Mouse (Mus musculus) forebrain, embryonic 12.5 days (tissue): ENCODE measurements around the gene Fbln2. TPM values are rescaled to one million over a fixed set of nuclear protein-coding genes. Genes with fewer than 3 reads are reported as not detected.
A peak's percentile ranks its signal among the peaks of the same experiment; 100 is the strongest.

Source experiments
- ATAC-seq: fragments of 200-750 bp; cut with Nextera tagmentation; 2 replicates; pipeline ENCODE4 v1.8.0; 2017; ENCODE audit warnings: moderate TSS enrichment; ENCODE audit not compliant: low FRiP score
- H3K27ac ChIP-seq: fragments of 300-500 bp; sonication (generic); 2 replicates; pipeline ENCODE4 v1.5.1; 2016; ENCODE audit warnings: mild to moderate bottlenecking
- H3K27me3 ChIP-seq: fragments of 300-500 bp; sonication (generic); 2 replicates; pipeline ENCODE4 v1.6.1; 2016; ENCODE audit warnings: mild to moderate bottlenecking
- H3K36me3 ChIP-seq: fragments of 300-500 bp; sonication (generic); replicated peaks from 2 replicates; pipeline ENCODE4 v1.6.1; 2016; ENCODE audit warnings: mild to moderate bottlenecking
- H3K4me1 ChIP-seq: fragments of 300-500 bp; sonication (generic); 2 replicates; pipeline ENCODE4 v1.6.1; 2016
- H3K4me2 ChIP-seq: fragments of 300-500 bp; sonication (generic); 2 replicates; pipeline ENCODE4 v1.6.1; 2016; ENCODE audit warnings: mild to moderate bottlenecking, moderate library complexity
- H3K4me3 ChIP-seq: fragments of 300-500 bp; sonication (generic); replicated peaks from 2 replicates; pipeline ENCODE4 v1.5.1; 2016; ENCODE audit warnings: mild to moderate bottlenecking
- H3K9ac ChIP-seq: fragments of 300-500 bp; sonication (generic); 2 replicates; pipeline ENCODE4 v1.6.1; 2016; ENCODE audit warnings: mild to moderate bottlenecking
- H3K9me3 ChIP-seq: fragments of 300-500 bp; sonication (generic); 2 replicates; pipeline ENCODE4 v1.6.1; 2016
- WGBS: fragments of 180-500 bp; shearing (Covaris S2); methylation state at CpG from one replicate; pipeline ENCODE4 v1.1.7; 2016; 5-methylcytosine and 5-hydroxymethylcytosine counted together
- polyA plus RNA-seq: library from polyadenylated mRNA; unstranded; fragments of >200 nt; fragmentation: Nextera tagmentation; extraction: Ambion mirVana; gene quantifications from 2 replicates; pipeline ENCODE4 v1.2.1, GENCODE M21; 2016

Fbln2 gene
- polyA plus RNA-seq, 1 experiment from 2014 or later = 45.6 TPM

DNA sequence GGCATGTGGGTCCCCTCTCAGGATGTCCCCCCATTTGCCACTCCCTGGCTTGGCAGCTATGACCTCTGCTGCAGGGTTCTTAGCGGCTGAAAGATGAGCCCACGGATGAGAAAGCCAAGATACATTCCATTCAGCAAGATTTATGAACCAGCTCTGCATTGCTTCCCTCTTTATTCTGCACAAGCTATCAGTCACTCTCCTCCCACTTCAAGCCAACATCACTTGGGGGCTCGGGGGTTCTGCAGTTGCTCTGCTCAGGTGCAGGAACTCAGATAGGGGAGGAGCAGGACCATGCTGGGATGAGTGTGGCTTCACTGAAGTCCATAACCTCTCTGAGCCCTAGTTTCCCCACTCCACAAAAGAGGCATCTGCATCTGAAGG is 48.7 kb downstream of the Fbln2 start:
- H3K9me3 ChIP-seq = no peaks in the 10 kb centered on the region
- H3K36me3 ChIP-seq = no peaks in the 10 kb centered on the region
- no peak overlapping the region for H3K9ac ChIP-seq
- ATAC-seq = no peak
- 42% methylated on average over 3 of the region's 3 CpGs for WGBS
- H3K27me3 ChIP-seq = no peaks in the 10 kb centered on the region
- H3K4me2 ChIP-seq = no peak overlapping the region
- no peak overlapping the region for H3K4me3 ChIP-seq
- peaks cover 16% of the 10 kb centered on the region for H3K4me1 ChIP-seq
- no peak overlapping the region for H3K27ac ChIP-seq

DNA sequence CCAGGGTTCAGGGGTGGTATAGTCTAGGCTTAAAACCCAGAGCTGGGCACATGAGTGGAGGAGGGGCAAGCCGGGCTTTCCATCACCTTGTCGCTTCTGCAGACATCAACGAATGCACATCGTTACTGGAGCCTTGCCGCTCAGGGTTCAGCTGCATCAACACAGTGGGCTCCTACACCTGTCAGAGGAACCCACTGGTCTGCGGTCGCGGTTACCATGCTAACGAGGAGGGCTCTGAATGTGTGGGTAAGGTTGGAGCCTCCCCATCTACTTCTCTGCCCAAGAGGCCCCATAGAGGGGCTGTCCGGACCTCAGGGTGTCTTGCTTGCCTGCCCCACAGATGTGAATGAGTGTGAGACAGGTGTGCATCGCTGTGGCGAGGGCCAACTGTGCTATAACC is 53.4 kb downstream of the Fbln2 start:
- WGBS = 70% methylated on average over 12 of the region's 12 CpGs
- Histone ChIP-seq H3K9me3 (no peaks in the 10 kb centered on the region), H3K27me3 (no peaks in the 10 kb centered on the region), H3K4me3 (no peak overlapping the region), H3K27ac (no peak overlapping the region), H3K4me2 (no peak overlapping the region), H3K4me1 (peaks cover 19% of the 10 kb centered on the region), H3K36me3 (no peaks in the 10 kb centered on the region), H3K9ac (no peak overlapping the region)
- peak; percentile 27; the same call in 1 of the 2 replicates for ATAC-seq

DNA sequence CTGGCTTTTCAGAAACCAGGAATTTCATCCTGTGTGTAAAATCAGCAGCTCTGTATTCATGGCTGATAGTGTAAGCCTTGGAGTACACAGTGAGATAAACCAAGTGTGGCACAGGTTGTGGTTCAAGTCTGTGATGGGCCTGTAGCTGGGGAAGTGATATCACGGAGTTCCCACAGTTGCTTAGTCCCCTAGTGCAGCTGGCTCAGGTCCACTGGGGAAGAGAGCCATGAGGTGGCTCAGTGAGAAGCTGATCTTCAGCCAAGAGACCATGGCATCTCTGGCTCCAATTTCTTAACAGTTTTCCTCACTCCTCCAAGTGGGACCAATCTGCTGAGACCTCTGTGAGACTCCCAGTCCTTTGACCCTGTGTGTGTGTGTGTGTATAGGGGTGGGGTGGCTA is 54.4 kb downstream of the Fbln2 start:
- H3K4me3 ChIP-seq = no peak overlapping the region
- peaks cover 9% of the 10 kb centered on the region for H3K4me1 ChIP-seq
- no peak overlapping the region for H3K27ac ChIP-seq
- no peak for ATAC-seq
- H3K36me3 ChIP-seq = no peaks in the 10 kb centered on the region
- 78% methylated on average over 1 of the region's 1 CpGs for WGBS
- no peaks in the 10 kb centered on the region for H3K9me3 ChIP-seq
- no peaks in the 10 kb centered on the region for H3K27me3 ChIP-seq
- H3K9ac ChIP-seq = no peak overlapping the region
- H3K4me2 ChIP-seq = no peak overlapping the region

DNA sequence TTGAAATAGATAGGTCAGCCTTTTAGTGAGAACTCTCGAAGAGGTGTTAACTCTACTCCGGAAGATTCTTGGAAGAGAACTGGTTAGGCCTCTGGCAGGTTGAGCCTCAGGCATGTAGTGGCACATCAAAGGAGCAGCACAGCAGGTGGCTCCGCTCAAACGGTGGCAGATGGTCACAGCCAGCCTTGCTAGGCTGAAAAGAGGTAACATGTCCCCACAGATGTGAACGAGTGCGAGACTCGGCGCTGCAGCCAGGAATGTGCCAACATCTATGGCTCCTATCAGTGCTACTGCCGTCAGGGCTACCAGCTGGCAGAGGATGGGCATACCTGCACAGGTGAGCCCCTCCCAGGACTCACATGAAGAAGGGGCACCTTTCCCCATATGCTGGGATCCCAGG is 56.1 kb downstream of the Fbln2 start:
- no peaks in the 10 kb centered on the region for H3K9me3 ChIP-seq
- H3K4me2 ChIP-seq = no peak overlapping the region
- peaks cover 9% of the 10 kb centered on the region; the same call in 1 of the 2 replicates for H3K4me1 ChIP-seq
- no peaks in the 10 kb centered on the region for H3K36me3 ChIP-seq
- ATAC-seq = no peak
- H3K27me3 ChIP-seq = no peaks in the 10 kb centered on the region
- H3K4me3 ChIP-seq = no peak overlapping the region
- 71% methylated on average over 9 of the region's 9 CpGs for WGBS
- no peak overlapping the region for H3K9ac ChIP-seq
- no peak overlapping the region for H3K27ac ChIP-seq

DNA sequence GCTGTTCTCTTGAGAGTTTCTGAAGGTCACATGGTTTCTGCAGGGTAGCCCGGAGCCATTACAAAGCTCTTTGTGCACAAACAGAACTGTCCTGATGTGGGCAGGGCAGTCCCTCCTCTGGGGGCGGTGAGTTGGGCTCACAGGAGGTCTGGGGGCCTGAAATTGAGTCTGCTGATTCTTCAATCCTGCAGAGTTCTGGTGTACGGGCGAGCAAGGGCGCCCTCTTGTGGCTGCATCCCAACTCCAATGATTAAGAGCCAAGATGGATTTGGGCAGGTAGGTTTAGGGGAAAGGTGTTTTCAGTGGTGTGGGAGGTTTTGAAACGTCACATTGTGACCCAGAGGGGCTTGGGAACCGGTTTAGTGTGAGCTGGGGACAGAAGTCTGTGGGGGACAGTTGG is 65.3 kb downstream of the Fbln2 start:
- WGBS = 2% methylated on average over 7 of the region's 7 CpGs
- peaks cover 4% of the 10 kb centered on the region; the same call in 1 of the 2 replicates for H3K27me3 ChIP-seq
- H3K27ac ChIP-seq = no peak overlapping the region
- H3K4me1 ChIP-seq = peaks cover 19% of the 10 kb centered on the region; the same call in 1 of the 2 replicates
- H3K36me3 ChIP-seq = no peaks in the 10 kb centered on the region
- H3K4me3 ChIP-seq = no peak overlapping the region
- H3K9me3 ChIP-seq = no peaks in the 10 kb centered on the region
- H3K4me2 ChIP-seq = no peak overlapping the region
- no peak overlapping the region for H3K9ac ChIP-seq
- ATAC-seq = peak; percentile 64; the same call in 1 of the 2 replicates

DNA sequence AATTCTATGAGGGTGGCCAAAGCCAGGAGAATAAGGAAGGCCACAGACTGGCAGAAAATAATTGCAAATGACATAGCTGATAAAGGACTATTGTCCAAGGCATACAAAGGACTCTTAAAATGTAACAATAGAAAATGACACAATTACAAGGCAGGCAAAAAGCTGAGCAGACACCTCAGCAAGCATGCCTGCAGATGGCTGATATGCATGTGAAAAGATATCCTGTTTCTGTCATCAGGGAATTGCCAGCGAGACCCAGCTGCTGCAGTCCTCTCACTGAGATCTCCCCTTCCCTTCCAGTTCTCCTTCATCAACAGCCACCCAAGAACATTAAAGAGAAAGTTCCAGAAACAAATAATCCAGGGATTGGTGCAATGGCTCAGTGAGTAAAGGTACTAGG is 66.0 kb downstream of the Fbln2 start:
- Histone ChIP-seq H3K4me3 (no peak overlapping the region), H3K4me2 (no peak overlapping the region), H3K9me3 (no peaks in the 10 kb centered on the region), H3K27me3 (peaks cover 4% of the 10 kb centered on the region; the same call in 1 of the 2 replicates), H3K36me3 (no peaks in the 10 kb centered on the region), H3K27ac (peak overlapping the region; percentile 14; the same call in 1 of the 2 replicates), H3K9ac (no peak overlapping the region), H3K4me1 (peaks cover 19% of the 10 kb centered on the region; the same call in 1 of the 2 replicates)
- WGBS = 41% methylated on average over 1 of the region's 1 CpGs
- no peak for ATAC-seq

DNA sequence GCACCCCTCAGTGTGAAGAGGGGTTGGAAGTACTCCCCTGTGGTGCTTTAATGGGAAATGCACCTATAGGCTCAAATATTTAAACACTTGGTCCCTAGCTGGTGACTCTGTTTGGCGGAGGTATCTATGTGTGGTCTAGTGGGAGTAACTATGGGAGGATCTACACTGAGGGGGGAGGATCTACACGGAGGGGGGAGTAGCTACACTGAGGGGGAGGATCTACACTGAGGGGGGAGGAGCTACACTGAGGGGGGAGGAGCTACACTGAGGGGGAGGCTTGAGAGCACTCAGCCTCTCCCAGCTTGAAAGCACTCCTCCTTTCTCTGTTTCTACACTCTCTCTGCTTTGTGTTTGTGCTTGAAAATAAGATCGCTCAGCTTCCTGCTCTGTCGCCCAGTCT is 67.2 kb downstream of the Fbln2 start:
- no peak overlapping the region for H3K4me3 ChIP-seq
- H3K9me3 ChIP-seq = no peaks in the 10 kb centered on the region
- H3K4me1 ChIP-seq = peaks cover 24% of the 10 kb centered on the region
- H3K27me3 ChIP-seq = peaks cover 9% of the 10 kb centered on the region; the same call in 1 of the 2 replicates
- H3K36me3 ChIP-seq = no peaks in the 10 kb centered on the region
- no peak overlapping the region for H3K9ac ChIP-seq
- 47% methylated on average over 4 of the region's 4 CpGs for WGBS
- H3K27ac ChIP-seq = no peak overlapping the region
- ATAC-seq = no peak
- no peak overlapping the region for H3K4me2 ChIP-seq

DNA sequence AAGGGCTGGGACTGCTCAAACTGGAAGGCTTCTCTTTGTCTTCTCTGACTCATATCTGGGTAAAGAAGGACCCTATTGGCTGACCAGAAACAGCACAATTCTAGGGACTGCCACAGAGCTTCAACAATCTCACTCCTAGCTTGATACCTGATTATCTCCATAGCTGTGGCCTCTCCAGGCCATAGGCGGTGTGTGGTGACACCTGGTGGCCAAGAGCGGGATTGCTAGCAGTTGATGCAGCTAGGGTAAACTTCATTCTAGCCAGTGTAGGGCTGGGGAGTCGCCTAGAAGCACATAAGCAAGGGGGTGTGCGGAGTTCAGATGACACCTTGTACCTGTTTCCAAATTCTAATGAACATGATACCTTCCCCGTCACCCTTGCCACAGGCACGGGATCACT is 69.0 kb downstream of the Fbln2 start:
- WGBS = 3% methylated on average over 6 of the region's 6 CpGs
- Histone ChIP-seq H3K36me3 (no peaks in the 10 kb centered on the region), H3K4me1 (peaks cover 41% of the 10 kb centered on the region), H3K9me3 (no peaks in the 10 kb centered on the region), H3K27me3 (peaks cover 14% of the 10 kb centered on the region; the same call in 1 of the 2 replicates), H3K4me3 (no peak overlapping the region), H3K9ac (no peak overlapping the region), H3K4me2 (no peak overlapping the region), H3K27ac (no peak overlapping the region)
- no peak for ATAC-seq

DNA sequence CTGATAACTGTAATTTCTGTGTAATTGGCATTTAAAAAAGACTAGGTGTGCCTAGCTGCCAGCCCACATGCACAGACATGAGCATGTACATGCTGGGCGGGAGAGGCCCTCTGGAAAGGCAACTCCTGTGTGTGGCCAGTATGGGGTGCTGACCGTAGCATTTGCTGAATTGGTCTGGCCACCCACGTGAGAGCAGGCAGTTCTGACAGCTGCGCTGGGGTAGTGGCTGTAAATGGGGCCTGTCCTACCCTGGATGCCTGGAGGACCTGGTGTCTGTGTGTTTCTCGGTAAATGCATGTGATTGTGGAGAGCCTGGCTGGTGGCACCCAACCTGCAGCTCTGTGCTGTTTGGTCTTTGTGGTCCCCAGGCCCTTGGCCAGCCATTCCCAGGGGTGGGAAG is 69.5 kb downstream of the Fbln2 start:
- H3K36me3 ChIP-seq = no peaks in the 10 kb centered on the region
- H3K4me3 ChIP-seq = no peak overlapping the region
- 45% methylated on average over 5 of the region's 5 CpGs for WGBS
- ATAC-seq = no peak
- peaks cover 18% of the 10 kb centered on the region; the same call in 1 of the 2 replicates for H3K27me3 ChIP-seq
- no peak overlapping the region for H3K9ac ChIP-seq
- no peak overlapping the region for H3K27ac ChIP-seq
- H3K4me2 ChIP-seq = no peak overlapping the region
- H3K9me3 ChIP-seq = no peaks in the 10 kb centered on the region
- H3K4me1 ChIP-seq = peaks cover 47% of the 10 kb centered on the region

DNA sequence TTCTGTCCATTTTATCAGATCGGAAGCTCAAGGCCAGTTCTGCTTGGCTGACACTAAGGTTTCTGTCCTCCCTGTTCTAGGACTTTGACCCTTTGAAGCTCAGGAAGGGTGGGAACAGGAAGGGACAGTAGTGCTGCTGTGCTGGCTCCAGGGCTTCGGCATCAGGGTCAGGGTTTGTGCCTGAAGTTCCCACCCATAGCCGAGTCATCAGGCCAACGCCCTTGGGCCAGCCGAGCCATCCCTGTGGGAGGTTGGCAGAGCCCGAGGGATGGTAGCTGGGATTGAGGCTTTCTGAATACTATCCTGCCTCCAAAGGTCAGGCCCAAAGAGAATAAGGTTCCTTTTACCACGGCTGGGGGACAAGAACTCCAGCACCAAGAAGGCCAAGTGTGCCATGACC is 70.8 kb downstream of the Fbln2 start:
- 84% methylated on average over 7 of the region's 7 CpGs for WGBS
- no peaks in the 10 kb centered on the region for H3K9me3 ChIP-seq
- ATAC-seq = no peak
- H3K36me3 ChIP-seq = no peaks in the 10 kb centered on the region
- peaks cover 46% of the 10 kb centered on the region for H3K4me1 ChIP-seq
- no peak overlapping the region for H3K9ac ChIP-seq
- no peak overlapping the region for H3K4me3 ChIP-seq
- H3K4me2 ChIP-seq = no peak overlapping the region
- H3K27me3 ChIP-seq = peaks cover 18% of the 10 kb centered on the region; the same call in 1 of the 2 replicates
- no peak overlapping the region for H3K27ac ChIP-seq

DNA sequence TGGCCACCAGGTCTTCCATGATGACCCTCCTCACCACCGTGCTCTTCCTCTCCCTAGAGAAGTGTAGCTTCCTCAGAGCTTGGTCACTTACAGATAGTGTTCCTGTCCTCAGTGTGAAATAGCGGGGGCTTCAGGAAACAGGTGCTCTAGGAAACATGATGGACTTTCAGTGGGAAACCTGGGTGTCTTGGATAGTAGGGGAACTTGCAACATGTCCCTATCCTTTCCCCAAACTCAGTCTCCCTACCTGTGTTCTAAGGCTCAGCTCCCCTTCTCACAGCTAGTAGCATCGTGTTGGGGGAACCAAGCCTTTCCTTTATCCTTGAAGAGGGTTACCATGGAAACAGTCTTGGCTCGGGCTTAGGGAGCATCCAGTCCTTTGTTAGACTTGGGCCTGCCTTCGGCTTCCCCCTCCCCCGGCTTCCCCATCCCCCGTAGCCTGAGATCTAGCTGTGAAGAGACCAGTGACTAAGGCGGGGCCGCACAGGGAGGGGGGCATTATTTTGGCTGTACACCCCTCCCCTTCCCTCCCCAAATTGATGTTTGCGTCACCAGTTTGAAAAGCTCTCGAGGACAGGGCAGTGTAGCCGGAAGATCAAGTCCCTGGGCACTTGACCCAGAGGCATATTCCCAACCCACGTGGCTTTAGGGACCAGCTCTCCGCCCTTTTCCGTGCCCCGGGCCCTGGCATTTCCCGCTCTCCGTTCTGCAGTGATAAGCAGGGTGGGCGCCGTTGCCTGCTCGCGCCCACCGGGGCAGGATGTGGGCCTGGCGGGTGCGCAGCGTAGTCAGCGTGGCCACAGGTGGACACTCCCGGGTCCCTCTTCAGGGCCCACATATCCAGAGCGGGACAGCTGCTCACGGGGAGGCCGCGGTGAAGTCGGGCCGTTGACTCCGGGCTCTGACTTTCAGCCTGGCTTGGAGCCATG is 72.5 kb downstream of the Fbln2 start:
- Histone ChIP-seq H3K4me2 (peak overlapping the region; percentile 69), H3K27me3 (peaks cover 22% of the 10 kb centered on the region; the same call in 1 of the 2 replicates), H3K27ac (peak overlapping the region; percentile 86), H3K4me3 (peak overlapping the region; percentile 33), H3K9ac (peak overlapping the region; percentile 54), H3K4me1 (peaks cover 45% of the 10 kb centered on the region), H3K9me3 (no peaks in the 10 kb centered on the region), H3K36me3 (no peaks in the 10 kb centered on the region)
- 2% methylated on average over 35 of the region's 35 CpGs for WGBS
- peak; percentile 80 for ATAC-seq

DNA sequence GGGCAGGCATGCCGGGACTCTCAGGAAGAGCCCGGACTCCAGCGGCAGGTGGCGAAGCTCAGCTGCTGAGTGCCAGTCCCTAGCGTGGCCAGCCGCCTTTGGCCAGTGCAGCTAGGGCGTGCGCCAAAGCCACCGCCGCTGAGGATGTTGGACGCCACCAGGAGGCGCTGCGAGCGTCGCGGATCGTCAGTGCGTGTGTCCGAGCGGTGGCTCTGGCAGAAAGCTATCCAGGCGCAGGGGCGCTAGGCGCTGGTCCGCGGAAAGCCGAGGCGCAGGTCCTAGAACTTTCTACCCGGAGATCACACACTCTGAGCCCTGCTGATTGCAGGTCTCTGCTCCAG is 73.2 kb downstream of the Fbln2 start:
- Histone ChIP-seq H3K4me2 (peak overlapping the region; percentile 69), H3K4me1 (peaks cover 45% of the 10 kb centered on the region), H3K9me3 (no peaks in the 10 kb centered on the region), H3K36me3 (no peaks in the 10 kb centered on the region), H3K9ac (peak overlapping the region; percentile 54), H3K27me3 (peaks cover 22% of the 10 kb centered on the region; the same call in 1 of the 2 replicates), H3K4me3 (peak overlapping the region; percentile 33), H3K27ac (peak overlapping the region; percentile 86)
- ATAC-seq = peak; percentile 75
- WGBS = under 1% methylated on average over 28 of the region's 28 CpGs
